Mouse (Mus musculus): ENCODE results near the gene Ndrg3. TPM values are rescaled to one million over a fixed set of nuclear protein-coding genes. Genes with fewer than 3 reads are reported as not detected.
"Not testable (repeated sequence)": the region's sequence is repeated elsewhere in the genome, so short reads cannot be mapped to it uniquely, and the experiment has no call there.

Gene Ndrg3
- polyA plus RNA-seq, 1 experiment from 2014 or later, result 44.1 TPM

GRCm38 (mm10) chr2:156957035-156957434 is 34.8 kb downstream of the Ndrg3 start:
- ATAC-seq (ENCODE audit: low FRiP score, low TSS enrichment), result no peak
- Histone ChIP-seq H3K4me3 (ENCODE audit: low read length) (no peak overlapping the region), H3K9ac (ENCODE audit: low read depth, low read length) (no peak overlapping the region), H3K27me3 (ENCODE audit: control insufficient read depth, insufficient read depth, low read length) (no peaks in the 10 kb centered on the region), H3K4me2 (replicated peaks; ENCODE audit: low read depth, low read length) (no peak overlapping the region), H3K36me3 (ENCODE audit: control insufficient read depth, insufficient read depth, low read length) (no peaks in the 10 kb centered on the region), H3K9me3 (ENCODE audit: control insufficient read depth, low read length) (no peaks in the 10 kb centered on the region), H3K4me1 (ENCODE audit: control insufficient read depth, insufficient read depth, low read length) (no peaks in the 10 kb centered on the region), H3K27ac (ENCODE audit: low read depth, low read length) (no peak overlapping the region)
- 83% methylated on average over 2 of the region's 2 CpGs for WGBS

GRCm38 (mm10) chr2:156956306-156956705 is 35.5 kb downstream of the Ndrg3 start:
- Histone ChIP-seq H3K4me3 (ENCODE audit: low read length) (no peak overlapping the region), H3K27me3 (ENCODE audit: control insufficient read depth, insufficient read depth, low read length) (no peaks in the 10 kb centered on the region), H3K9me3 (ENCODE audit: control insufficient read depth, low read length) (no peaks in the 10 kb centered on the region), H3K9ac (ENCODE audit: low read depth, low read length) (no peak overlapping the region), H3K4me2 (replicated peaks; ENCODE audit: low read depth, low read length) (no peak overlapping the region), H3K36me3 (ENCODE audit: control insufficient read depth, insufficient read depth, low read length) (no peaks in the 10 kb centered on the region), H3K4me1 (ENCODE audit: control insufficient read depth, insufficient read depth, low read length) (no peaks in the 10 kb centered on the region; the same call in 1 of the 2 replicates), H3K27ac (ENCODE audit: low read depth, low read length) (no peak overlapping the region)
- WGBS, result 65% methylated on average over 7 of the region's 7 CpGs
- no peak for ATAC-seq (ENCODE audit: low FRiP score, low TSS enrichment)

DNA sequence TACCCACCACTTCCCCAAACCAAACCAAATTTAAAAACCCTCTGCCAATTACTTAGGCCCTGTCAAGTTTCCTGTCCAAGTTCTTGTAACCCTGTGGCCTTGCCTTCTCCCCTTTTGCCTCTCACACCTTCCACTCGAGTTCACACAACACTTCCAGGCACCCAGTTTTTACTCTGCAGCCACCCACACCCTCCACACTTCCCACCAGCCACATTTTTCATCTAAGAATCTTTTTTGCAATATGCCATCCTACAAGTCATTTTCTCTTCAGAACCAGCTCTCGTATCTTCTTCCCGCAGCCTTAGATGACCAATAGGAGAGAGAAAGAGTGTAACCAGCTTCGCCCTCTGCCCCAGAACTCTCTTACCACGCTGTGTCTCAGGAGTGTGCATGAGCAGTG is 37.4 kb downstream of the Ndrg3 start:
- H3K27me3 ChIP-seq (ENCODE audit: control insufficient read depth, insufficient read depth, low read length), result no peaks in the 10 kb centered on the region
- no peaks in the 10 kb centered on the region; the same call in 1 of the 2 replicates for H3K4me1 ChIP-seq (ENCODE audit: control insufficient read depth, insufficient read depth, low read length)
- H3K4me2 ChIP-seq (replicated peaks; ENCODE audit: low read depth, low read length), result no peak overlapping the region
- ATAC-seq (ENCODE audit: low FRiP score, low TSS enrichment), result no peak
- no peaks in the 10 kb centered on the region for H3K36me3 ChIP-seq (ENCODE audit: control insufficient read depth, insufficient read depth, low read length)
- no peak overlapping the region for H3K4me3 ChIP-seq (ENCODE audit: low read length)
- WGBS, result 91% methylated on average over 5 of the region's 5 CpGs
- no peak overlapping the region for H3K9ac ChIP-seq (ENCODE audit: low read depth, low read length)
- H3K27ac ChIP-seq (ENCODE audit: low read depth, low read length), result no peak overlapping the region
- H3K9me3 ChIP-seq (ENCODE audit: control insufficient read depth, low read length), result no peaks in the 10 kb centered on the region

GRCm38 (mm10) chr2:156951301-156952094 is 40.4 kb downstream of the Ndrg3 start:
- H3K4me3 ChIP-seq (ENCODE audit: low read length), result no peak overlapping the region
- no peaks in the 10 kb centered on the region for H3K9me3 ChIP-seq (ENCODE audit: control insufficient read depth, low read length)
- no peak for ATAC-seq (ENCODE audit: low FRiP score, low TSS enrichment)
- no peak overlapping the region for H3K9ac ChIP-seq (ENCODE audit: low read depth, low read length)
- H3K4me1 ChIP-seq (ENCODE audit: control insufficient read depth, insufficient read depth, low read length), result no peaks in the 10 kb centered on the region; the same call in 1 of the 2 replicates
- 82% methylated on average over 10 of the region's 10 CpGs for WGBS
- H3K27ac ChIP-seq (ENCODE audit: low read depth, low read length), result no peak overlapping the region
- no peak overlapping the region for H3K4me2 ChIP-seq (replicated peaks; ENCODE audit: low read depth, low read length)
- H3K27me3 ChIP-seq (ENCODE audit: control insufficient read depth, insufficient read depth, low read length), result no peaks in the 10 kb centered on the region
- H3K36me3 ChIP-seq (ENCODE audit: control insufficient read depth, insufficient read depth, low read length), result peaks cover 4% of the 10 kb centered on the region; the same call in 1 of the 2 replicates

GRCm38 (mm10) chr2:156950816-156951215 is 41.0 kb downstream of the Ndrg3 start:
- no peak overlapping the region for H3K4me2 ChIP-seq (replicated peaks; ENCODE audit: low read depth, low read length)
- no peaks in the 10 kb centered on the region for H3K9me3 ChIP-seq (ENCODE audit: control insufficient read depth, low read length)
- ATAC-seq (ENCODE audit: low FRiP score, low TSS enrichment), result no peak
- no peak overlapping the region for H3K27ac ChIP-seq (ENCODE audit: low read depth, low read length)
- WGBS, result 95% methylated on average over 3 of the region's 3 CpGs
- H3K36me3 ChIP-seq (ENCODE audit: control insufficient read depth, insufficient read depth, low read length), result peaks cover 4% of the 10 kb centered on the region; the same call in 1 of the 2 replicates
- no peaks in the 10 kb centered on the region; the same call in 1 of the 2 replicates for H3K4me1 ChIP-seq (ENCODE audit: control insufficient read depth, insufficient read depth, low read length)
- H3K4me3 ChIP-seq (ENCODE audit: low read length), result no peak overlapping the region
- H3K27me3 ChIP-seq (ENCODE audit: control insufficient read depth, insufficient read depth, low read length), result no peaks in the 10 kb centered on the region
- no peak overlapping the region for H3K9ac ChIP-seq (ENCODE audit: low read depth, low read length)

- H3K4me2 ChIP-seq (replicated peaks; ENCODE audit: low read depth, low read length); H3K27ac ChIP-seq (ENCODE audit: low read depth, low read length); H3K9me3 ChIP-seq (ENCODE audit: control insufficient read depth, low read length); H3K9ac ChIP-seq (ENCODE audit: low read depth, low read length); H3K27me3 ChIP-seq (ENCODE audit: control insufficient read depth, insufficient read depth, low read length); H3K4me3 ChIP-seq (ENCODE audit: low read length); ATAC-seq (ENCODE audit: low FRiP score, low TSS enrichment); H3K36me3 ChIP-seq (ENCODE audit: control insufficient read depth, insufficient read depth, low read length); H3K4me1 ChIP-seq (ENCODE audit: control insufficient read depth, insufficient read depth, low read length): not testable (repeated sequence)
- 30% methylated on average over 9 of the region's 9 CpGs for WGBS
Measured at GRCm38 (mm10) chr2:156941523-156941922, 50.3 kb downstream of the Ndrg3 start.

- not testable (repeated sequence) for H3K4me1 ChIP-seq (ENCODE audit: control insufficient read depth, insufficient read depth, low read length); H3K4me2 ChIP-seq (replicated peaks; ENCODE audit: low read depth, low read length); H3K9ac ChIP-seq (ENCODE audit: low read depth, low read length); H3K27ac ChIP-seq (ENCODE audit: low read depth, low read length); H3K27me3 ChIP-seq (ENCODE audit: control insufficient read depth, insufficient read depth, low read length); H3K36me3 ChIP-seq (ENCODE audit: control insufficient read depth, insufficient read depth, low read length); ATAC-seq (ENCODE audit: low FRiP score, low TSS enrichment); H3K9me3 ChIP-seq (ENCODE audit: control insufficient read depth, low read length); H3K4me3 ChIP-seq (ENCODE audit: low read length)
- WGBS, result 67% methylated on average over 6 of the region's 6 CpGs
Measured at GRCm38 (mm10) chr2:156939926-156940325, 51.9 kb downstream of the Ndrg3 start.

- Histone ChIP-seq H3K9ac (ENCODE audit: low read depth, low read length) (no peak overlapping the region), H3K4me1 (ENCODE audit: control insufficient read depth, insufficient read depth, low read length) (no peaks in the 10 kb centered on the region), H3K27ac (ENCODE audit: low read depth, low read length) (no peak overlapping the region), H3K4me2 (replicated peaks; ENCODE audit: low read depth, low read length) (no peak overlapping the region), H3K9me3 (ENCODE audit: control insufficient read depth, low read length) (no peaks in the 10 kb centered on the region), H3K4me3 (ENCODE audit: low read length) (no peak overlapping the region), H3K36me3 (ENCODE audit: control insufficient read depth, insufficient read depth, low read length) (peaks cover 2% of the 10 kb centered on the region; the same call in 1 of the 2 replicates), H3K27me3 (ENCODE audit: control insufficient read depth, insufficient read depth, low read length) (no peaks in the 10 kb centered on the region)
- WGBS, result 76% methylated on average over 2 of the region's 2 CpGs
- no peak for ATAC-seq (ENCODE audit: low FRiP score, low TSS enrichment)
Measured at GRCm38 (mm10) chr2:156937795-156938194, 54.1 kb downstream of the Ndrg3 start.

DNA sequence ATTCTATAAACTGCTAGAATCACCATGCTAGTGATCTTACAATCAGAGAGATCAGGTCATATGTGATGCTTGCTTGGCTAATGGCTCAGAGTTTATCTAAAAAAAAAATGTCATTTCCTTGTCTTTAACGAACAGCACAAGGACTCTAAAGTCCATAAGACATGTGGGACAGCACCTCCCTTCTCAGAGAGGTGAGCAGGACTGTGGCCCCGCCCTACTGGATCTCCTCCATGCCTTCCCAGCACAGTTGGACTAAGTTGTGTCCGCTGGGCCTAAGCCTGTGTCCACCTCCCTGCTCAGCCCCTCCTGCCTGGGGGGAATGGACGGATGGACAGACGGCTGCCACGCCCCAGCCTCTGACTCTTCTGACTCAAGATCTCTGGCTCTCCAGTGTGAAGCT is 56.9 kb downstream of the Ndrg3 start:
- H3K36me3 ChIP-seq (ENCODE audit: control insufficient read depth, insufficient read depth, low read length), result peaks cover 2% of the 10 kb centered on the region; the same call in 1 of the 2 replicates
- H3K27ac ChIP-seq (ENCODE audit: low read depth, low read length), result no peak overlapping the region
- no peak overlapping the region for H3K4me3 ChIP-seq (ENCODE audit: low read length)
- 87% methylated on average over 6 of the region's 6 CpGs for WGBS
- no peak for ATAC-seq (ENCODE audit: low FRiP score, low TSS enrichment)
- no peaks in the 10 kb centered on the region for H3K4me1 ChIP-seq (ENCODE audit: control insufficient read depth, insufficient read depth, low read length)
- no peaks in the 10 kb centered on the region for H3K9me3 ChIP-seq (ENCODE audit: control insufficient read depth, low read length)
- no peaks in the 10 kb centered on the region for H3K27me3 ChIP-seq (ENCODE audit: control insufficient read depth, insufficient read depth, low read length)
- no peak overlapping the region for H3K4me2 ChIP-seq (replicated peaks; ENCODE audit: low read depth, low read length)
- H3K9ac ChIP-seq (ENCODE audit: low read depth, low read length), result no peak overlapping the region

All from kidney, embryonic 14.5 days (tissue).